In the genomic region with DNA sequence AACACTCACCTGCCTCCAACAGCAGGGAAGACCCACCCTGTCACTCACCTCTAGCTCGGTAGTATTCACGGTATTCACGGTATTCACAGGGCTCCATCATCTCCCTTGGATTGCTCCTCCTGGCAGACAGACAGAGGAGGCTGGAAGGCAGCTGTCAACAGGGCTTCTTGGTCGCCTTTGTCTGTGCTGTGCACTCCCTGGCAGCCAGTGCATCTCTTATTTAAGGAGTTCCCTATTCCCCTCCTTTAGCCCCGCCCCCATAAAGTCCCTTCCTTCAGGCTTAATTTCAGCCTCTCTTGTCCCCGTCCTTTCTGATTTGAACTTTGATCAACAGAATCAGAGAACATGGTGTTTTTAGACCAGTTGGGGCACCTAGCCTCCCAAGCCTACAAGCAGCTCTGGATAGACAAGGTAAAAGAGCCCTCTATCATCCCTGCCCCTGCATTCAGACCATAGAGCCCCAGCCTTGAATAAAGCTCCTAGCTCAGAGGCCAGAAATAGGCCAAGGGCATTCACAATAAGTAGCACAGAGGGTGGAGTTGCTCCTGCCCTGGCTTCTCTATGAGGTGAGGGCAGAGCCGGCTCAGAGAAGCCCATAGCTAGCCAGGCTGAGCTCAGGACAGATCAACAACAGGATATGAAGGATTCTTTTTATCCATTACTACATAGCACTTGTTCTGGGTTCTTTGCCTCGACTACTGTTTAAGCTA, we compare ENCODE assay signal across 12 mouse cellular contexts. TPM values are rescaled to one million over a fixed set of nuclear protein-coding genes. Genes with fewer than 3 reads are reported as not detected.
DNase-seq lines count a peak whose midpoint lies in the region; ATAC-seq and TF ChIP-seq lines count a peak whose summit lies in the region.
"Had no signal": no experiment of that assay in that cellular context is flagged by ENCODE, and none has a peak within 500 bp of the region (broad histone marks: within the 10 kb centered on the region; RNA-seq: fewer than 3 reads in every experiment).

No protein-coding gene starts in this region.

- H3K27me3 ChIP-seq in hindbrain, embryonic 10.5 days (ENCODE audit: insufficient read depth, poor library complexity, severe bottlenecking) = no peaks in the 10 kb centered on the region
- no peaks in the 10 kb centered on the region for H3K27me3 ChIP-seq in hindbrain, postnatal 0 days (ENCODE audit: insufficient read depth, low read length)

- 22% methylated on average over 8 of the region's 8 CpGs for WGBS in hindbrain, embryonic 10.5 days
- WGBS in hindbrain, postnatal 0 days = 22% methylated on average over 8 of the region's 8 CpGs

- H3K9me3 ChIP-seq in hindbrain, embryonic 10.5 days = no peaks in the 10 kb centered on the region
- H3K9me3 ChIP-seq in hindbrain, postnatal 0 days (ENCODE audit: low read length) = no peaks in the 10 kb centered on the region
- H3K9me3 ChIP-seq: G1E; limb, embryonic 10.5 days had no signal

- H3K4me1 ChIP-seq in hindbrain, embryonic 10.5 days (replicated peaks) = peaks cover 14% of the 10 kb centered on the region
- H3K4me1 ChIP-seq in hindbrain, postnatal 0 days (ENCODE audit: insufficient read depth, low read length) = no peaks in the 10 kb centered on the region

- no peak overlapping the region for H3K4me3 ChIP-seq in hindbrain, embryonic 10.5 days
- H3K4me3 ChIP-seq in hindbrain, postnatal 0 days (ENCODE audit: low read length) = no peak overlapping the region
- H3K4me3 ChIP-seq: limb, embryonic 10.5 days had no signal

- no peaks in the 10 kb centered on the region for H3K36me3 ChIP-seq in hindbrain, embryonic 10.5 days
- H3K36me3 ChIP-seq in hindbrain, postnatal 0 days (ENCODE audit: insufficient read depth, low read length) = no peaks in the 10 kb centered on the region
- H3K36me3 ChIP-seq: G1E; limb, embryonic 10.5 days had no signal

- peak; percentile 14 for DNase-seq in hindbrain, embryonic 10.5 days (ENCODE audit: low spot score)
- no peak for DNase-seq in hindbrain, postnatal 0 days (ENCODE audit: low spot score)
- peak; percentile 43 for DNase-seq in adrenal gland, postnatal 14 days
- DNase-seq in lung, postnatal 14 days = peak; percentile 23
- no peak for DNase-seq in MN1 (ENCODE audit: low spot score)
- no peak for DNase-seq in cerebellum, postnatal 25 days
- DNase-seq: gastrocnemius, postnatal 14 days; kidney, postnatal 25 days; thymus, postnatal 25 days had no signal

- H3K4me2 ChIP-seq in hindbrain, postnatal 0 days (ENCODE audit: low read depth, low read length) = no peak overlapping the region

- no peak overlapping the region for H3K9ac ChIP-seq in hindbrain, postnatal 0 days (replicated peaks; ENCODE audit: low read length)

- ATAC-seq in hindbrain, postnatal 0 days = no peak
- peak; percentile 77 for ATAC-seq in granulocyte monocyte progenitor cell, adult 5-6 weeks (replicated peaks; ENCODE audit: poor library complexity, severe bottlenecking)

- no peak for TF ChIP-seq CTCF in hindbrain, postnatal 0 days (IDR thresholded peaks at IDR 0.05; ENCODE audit: low read depth)

- H3K27ac ChIP-seq in hindbrain, embryonic 10.5 days = peak overlapping the region; percentile 40; the same call in 1 of the 2 replicates
- H3K27ac ChIP-seq in hindbrain, postnatal 0 days = no peak overlapping the region
- H3K27ac ChIP-seq: limb, embryonic 10.5 days had no signal

RNA-seq across cellular contexts. Expression of a gene that starts 0.5 kb away (rescaled TPM):
- polyA plus RNA-seq in hindbrain, embryonic 10.5 days (2016; fragmentation: Nextera tagmentation; extraction: Ambion mirVana) = 0.62 and 2.1 TPM in 2 replicates
- 0.86 and 1.2 TPM in 2 replicates for total RNA-seq in hindbrain, postnatal 0 days (2014; rRNA removed)
- polyA plus RNA-seq in hindbrain, postnatal 0 days (2015; fragmentation: Nextera tagmentation; extraction: Ambion mirVana) = 2.3 TPM in 2 replicates
- total RNA-seq in adrenal gland, postnatal 14 days (2021) = 11.8 and 14.9 TPM in 2 replicates
- total RNA-seq in granulocyte monocyte progenitor cell, adult 5-6 weeks (2014; fragmentation: Nextera tagmentation) = 79.4 and 82.5 TPM in 2 replicates
- total RNA-seq in granulocyte monocyte progenitor cell, adult 5-6 weeks (2017) = 138 and 152 TPM in 2 replicates

RNA-seq across cellular contexts. Expression of a gene that starts 57.5 kb away (rescaled TPM):
- polyA plus RNA-seq in hindbrain, embryonic 10.5 days (2016; fragmentation: Nextera tagmentation; extraction: Ambion mirVana) = 70.9 and 75.8 TPM in 2 replicates
- 15.2 and 16.9 TPM in 2 replicates for total RNA-seq in hindbrain, postnatal 0 days (2014; rRNA removed)
- 25.2 and 27.0 TPM in 2 replicates for polyA plus RNA-seq in hindbrain, postnatal 0 days (2015; fragmentation: Nextera tagmentation; extraction: Ambion mirVana)
- 18.7 and 19.9 TPM in 2 replicates for total RNA-seq in adrenal gland, postnatal 14 days (2021)
- 32.9 and 38.2 TPM in 2 replicates for total RNA-seq in granulocyte monocyte progenitor cell, adult 5-6 weeks (2014; fragmentation: Nextera tagmentation)
- total RNA-seq in granulocyte monocyte progenitor cell, adult 5-6 weeks (2017) = 31.2 and 37.4 TPM in 2 replicates

Comparison
In these comparisons a context has a peak if more than half of its experiments do, and no peak if none do; other contexts are left out.
1. DNase-seq: peak in hindbrain, embryonic 10.5 days (single experiment), adrenal gland, postnatal 14 days (single experiment) and lung, postnatal 14 days (single experiment); none in hindbrain, postnatal 0 days (single experiment), MN1 (single experiment) and cerebellum, postnatal 25 days (0 of 2).